Mouse (Mus musculus) ES-Bruce4 (cell line): ENCODE measurements around the gene Hivep3. TPM values are rescaled to one million over a fixed set of nuclear protein-coding genes. Genes with fewer than 3 reads are reported as not detected.
A peak's percentile ranks its signal among the peaks of the same experiment; 100 is the strongest.

Source experiments
- H3K27ac ChIP-seq: 2 replicates; pipeline ENCODE4 v1.5.1; 2012; ENCODE audit warnings: low read length, inconsistent platforms; ENCODE audit not compliant: insufficient read depth
- H3K27me3 ChIP-seq: 2 replicates; pipeline ENCODE4 v1.6.1; 2012; ENCODE audit warnings: mild to moderate bottlenecking, low read length, inconsistent platforms; ENCODE audit not compliant: control insufficient read depth, poor library complexity, insufficient read depth, severe bottlenecking
- H3K36me3 ChIP-seq: 2 replicates; pipeline ENCODE4 v1.6.1; 2012; ENCODE audit warnings: inconsistent platforms, mild to moderate bottlenecking, low read length, moderate library complexity; ENCODE audit not compliant: control insufficient read depth, poor library complexity, insufficient read depth, severe bottlenecking
- H3K4me1 ChIP-seq: one replicate; pipeline ENCODE4 v1.8.1; 2011; ENCODE audit warnings: low read length; ENCODE audit not compliant: control insufficient read depth, insufficient read depth
- H3K4me3 ChIP-seq: 2 replicates; pipeline ENCODE4 v1.5.1; 2011; ENCODE audit warnings: low read depth, mild to moderate bottlenecking, low read length
- H3K9ac ChIP-seq: 2 replicates; pipeline ENCODE4 v1.6.1; 2012; ENCODE audit warnings: low read depth, mild to moderate bottlenecking, inconsistent platforms; ENCODE audit not compliant: poor library complexity, severe bottlenecking
- H3K9me3 ChIP-seq: replicated peaks from 2 replicates; pipeline ENCODE4 v1.6.1; 2012; ENCODE audit warnings: mild to moderate bottlenecking, low read length, inconsistent platforms; ENCODE audit not compliant: control insufficient read depth, poor library complexity, insufficient read depth, severe bottlenecking
- CTCF ChIP-seq: IDR thresholded peaks from one replicate; pipeline ENCODE4 v1.8.1; 2011; ENCODE audit warnings: low read depth, low read length
- EP300 ChIP-seq: IDR thresholded peaks from 2 replicates; pipeline ENCODE4 v1.6.1; 2011; ENCODE audit warnings: low read depth, low read length; ENCODE audit not compliant: insufficient read depth
- POLR2A ChIP-seq: IDR thresholded peaks from one replicate; pipeline ENCODE4 v1.8.1; 2011; ENCODE audit warnings: low read length; ENCODE audit not compliant: insufficient read depth
- polyA plus RNA-seq: library from polyadenylated mRNA; stranded (reverse); fragments of >200 nt; gene quantifications from 2 replicates; pipeline ENCODE4 v1.2.4, GENCODE M21; 2011; ENCODE audit warnings: low read depth; ENCODE audit not compliant: missing spikeins, insufficient read depth, insufficient read length

Gene Hivep3
- polyA plus RNA-seq, 1 experiment = 0.79 TPM

GRCm38 (mm10) chr4:119914194-119914593 is 180.6 kb downstream of the Hivep3 start:
- H3K27ac ChIP-seq = no peak overlapping the region
- H3K4me1 ChIP-seq = no peaks in the 10 kb centered on the region
- TF ChIP-seq EP300 (no peak), CTCF (no peak), POLR2A (no peak)
- no peak overlapping the region for H3K9ac ChIP-seq
- no peak overlapping the region for H3K4me3 ChIP-seq
- H3K36me3 ChIP-seq = no peaks in the 10 kb centered on the region
- no peaks in the 10 kb centered on the region for H3K9me3 ChIP-seq
- H3K27me3 ChIP-seq = no peaks in the 10 kb centered on the region

- H3K4me3 ChIP-seq = no peak overlapping the region
- no peaks in the 10 kb centered on the region for H3K27me3 ChIP-seq
- H3K27ac ChIP-seq = no peak overlapping the region
- TF ChIP-seq POLR2A (no peak), EP300 (no peak), CTCF (no peak)
- no peaks in the 10 kb centered on the region for H3K36me3 ChIP-seq
- H3K9ac ChIP-seq = no peak overlapping the region
- no peaks in the 10 kb centered on the region for H3K9me3 ChIP-seq
- no peaks in the 10 kb centered on the region for H3K4me1 ChIP-seq
These were observed 181.5 kb downstream of the Hivep3 start for GRCm38 (mm10) chr4:119915069-119915468.

- H3K9ac ChIP-seq = no peak overlapping the region
- no peak overlapping the region for H3K27ac ChIP-seq
- H3K9me3 ChIP-seq = no peaks in the 10 kb centered on the region
- H3K4me3 ChIP-seq = no peak overlapping the region
- H3K36me3 ChIP-seq = no peaks in the 10 kb centered on the region
- TF ChIP-seq CTCF (peak; percentile 3), POLR2A (no peak)
- no peaks in the 10 kb centered on the region for H3K27me3 ChIP-seq
- no peaks in the 10 kb centered on the region for H3K4me1 ChIP-seq
These were observed 183.9 kb downstream of the Hivep3 start for GRCm38 (mm10) chr4:119917502-119917901.

- H3K27me3 ChIP-seq = no peaks in the 10 kb centered on the region
- no peak overlapping the region for H3K27ac ChIP-seq
- no peak overlapping the region for H3K4me3 ChIP-seq
- no peaks in the 10 kb centered on the region for H3K4me1 ChIP-seq
- no peak for TF ChIP-seq CTCF
- no peak for TF ChIP-seq POLR2A
- TF ChIP-seq EP300 = no peak
- H3K36me3 ChIP-seq = no peaks in the 10 kb centered on the region
- H3K9me3 ChIP-seq = no peaks in the 10 kb centered on the region
- H3K9ac ChIP-seq = no peak overlapping the region
These were observed 185.8 kb downstream of the Hivep3 start for GRCm38 (mm10) chr4:119919349-119919748.

GRCm38 (mm10) chr4:119921022-119921717 is 187.6 kb downstream of the Hivep3 start:
- no peak overlapping the region for H3K27ac ChIP-seq
- TF ChIP-seq CTCF (no peak), POLR2A (no peak), EP300 (no peak)
- H3K9ac ChIP-seq = no peak overlapping the region
- no peaks in the 10 kb centered on the region for H3K27me3 ChIP-seq
- H3K9me3 ChIP-seq = peaks cover 3% of the 10 kb centered on the region; the same call in 1 of the 2 replicates
- H3K36me3 ChIP-seq = no peaks in the 10 kb centered on the region
- no peak overlapping the region for H3K4me3 ChIP-seq
- no peaks in the 10 kb centered on the region for H3K4me1 ChIP-seq

- Histone ChIP-seq H3K4me1 (no peaks in the 10 kb centered on the region), H3K27me3 (no peaks in the 10 kb centered on the region), H3K4me3 (no peak overlapping the region), H3K27ac (no peak overlapping the region), H3K36me3 (no peaks in the 10 kb centered on the region), H3K9ac (no peak overlapping the region), H3K9me3 (peaks cover 3% of the 10 kb centered on the region; the same call in 1 of the 2 replicates)
- TF ChIP-seq CTCF = no peak
- no peak for TF ChIP-seq POLR2A
- TF ChIP-seq EP300 = no peak
These were observed 188.2 kb downstream of the Hivep3 start for GRCm38 (mm10) chr4:119921723-119922266.
